Mouse (Mus musculus): Measurements from ENCODE around the gene Fgfr2. TPM values are rescaled to one million over a fixed set of nuclear protein-coding genes. Genes with fewer than 3 reads are reported as not detected.

Gene Fgfr2
- polyA plus RNA-seq, 1 experiment from 2014 or later: 18.5 TPM

GRCm38 (mm10) chr7:130895618-130895945 lies 2227.6 kb downstream of the Fgfr2 start:
- Histone ChIP-seq H3K36me3 (peaks cover 3% of the 10 kb centered on the region), H3K27ac (no peak overlapping the region), H3K27me3 (replicated peaks) (no peaks in the 10 kb centered on the region), H3K4me3 (no peak overlapping the region), H3K9me3 (replicated peaks) (no peaks in the 10 kb centered on the region), H3K9ac (no peak overlapping the region), H3K4me1 (no peaks in the 10 kb centered on the region), H3K4me2 (no peak overlapping the region)
- WGBS (ENCODE audit: insufficient replicate concordance): 70% methylated on average over 2 of the region's 2 CpGs
- no peak for ATAC-seq

DNA sequence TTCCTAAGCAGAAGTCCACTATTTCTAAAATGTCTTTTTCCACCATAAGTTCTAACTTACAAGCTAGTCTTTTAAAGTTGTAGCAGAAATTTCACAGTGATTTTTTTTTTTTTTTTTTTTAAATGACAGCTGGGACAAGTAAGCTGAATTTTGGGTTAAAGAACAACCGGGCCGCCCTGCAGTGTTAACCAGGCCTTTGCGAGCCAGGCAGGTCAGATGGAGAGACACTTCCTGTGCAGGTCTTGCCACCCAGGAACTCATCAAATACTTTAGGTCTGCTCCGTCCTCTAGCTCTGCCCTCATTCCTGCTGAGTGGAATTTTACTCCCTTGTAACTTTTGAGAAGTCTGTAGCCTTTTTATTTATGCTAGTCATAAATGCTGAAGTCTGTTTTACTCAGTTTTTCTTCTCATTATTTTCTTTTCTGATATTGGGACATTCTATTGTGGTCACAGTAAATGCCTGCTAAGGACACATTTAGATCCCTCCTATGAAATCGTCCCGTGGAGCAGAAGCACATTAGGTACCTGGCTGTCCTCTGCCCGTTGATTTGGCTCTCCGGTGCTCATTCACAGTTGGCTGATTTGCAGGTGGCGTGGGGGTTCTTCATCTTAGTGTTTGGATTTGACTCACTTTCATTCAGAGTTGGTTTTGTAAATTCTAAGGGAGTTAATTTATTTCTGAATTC lies 2228.1 kb downstream of the Fgfr2 start:
- Histone ChIP-seq H3K36me3 (peaks cover 3% of the 10 kb centered on the region), H3K4me3 (no peak overlapping the region), H3K27me3 (replicated peaks) (no peaks in the 10 kb centered on the region), H3K4me2 (no peak overlapping the region), H3K4me1 (no peaks in the 10 kb centered on the region), H3K27ac (no peak overlapping the region), H3K9ac (no peak overlapping the region), H3K9me3 (replicated peaks) (no peaks in the 10 kb centered on the region)
- no peak for ATAC-seq
- 70% methylated on average over 9 of the region's 9 CpGs for WGBS (ENCODE audit: insufficient replicate concordance)

GRCm38 (mm10) chr7:130892973-130893372 lies 2230.2 kb downstream of the Fgfr2 start:
- 65% methylated on average over 6 of the region's 6 CpGs for WGBS (ENCODE audit: insufficient replicate concordance)
- no peak for ATAC-seq

DNA sequence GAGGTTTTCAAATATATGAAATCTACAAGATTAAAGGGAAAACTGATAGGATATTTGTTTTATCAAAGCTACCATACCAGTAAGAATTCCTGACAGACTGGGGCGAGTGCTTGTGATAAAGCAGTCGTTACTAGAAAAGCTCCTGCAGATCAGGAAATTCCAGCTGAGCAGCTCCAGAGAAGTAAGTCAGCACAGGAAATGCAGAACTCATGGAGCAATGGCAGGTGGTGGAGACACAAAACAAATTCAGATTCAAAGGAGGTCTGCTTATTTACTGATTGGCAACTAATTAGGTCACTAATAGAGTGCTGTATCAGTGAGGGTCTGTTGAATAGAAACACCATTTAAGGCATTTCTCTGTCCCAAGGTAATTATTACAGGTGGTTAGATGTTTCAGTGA lies 2232.3 kb downstream of the Fgfr2 start:
- H3K36me3 ChIP-seq: peaks cover 3% of the 10 kb centered on the region; the same call in 1 of the 2 replicates
- 35% methylated on average over 2 of the region's 2 CpGs for WGBS (ENCODE audit: insufficient replicate concordance)
- no peaks in the 10 kb centered on the region for H3K4me1 ChIP-seq

More at GRCm38 (mm10) chr7:130892973-130893372, 2230.2 kb downstream of the Fgfr2 start:
- Histone ChIP-seq H3K9ac (no peak overlapping the region), H3K36me3 (peaks cover 3% of the 10 kb centered on the region), H3K4me1 (no peaks in the 10 kb centered on the region), H3K27me3 (replicated peaks) (no peaks in the 10 kb centered on the region), H3K27ac (no peak overlapping the region), H3K9me3 (replicated peaks) (no peaks in the 10 kb centered on the region), H3K4me3 (no peak overlapping the region), H3K4me2 (no peak overlapping the region)

DNA sequence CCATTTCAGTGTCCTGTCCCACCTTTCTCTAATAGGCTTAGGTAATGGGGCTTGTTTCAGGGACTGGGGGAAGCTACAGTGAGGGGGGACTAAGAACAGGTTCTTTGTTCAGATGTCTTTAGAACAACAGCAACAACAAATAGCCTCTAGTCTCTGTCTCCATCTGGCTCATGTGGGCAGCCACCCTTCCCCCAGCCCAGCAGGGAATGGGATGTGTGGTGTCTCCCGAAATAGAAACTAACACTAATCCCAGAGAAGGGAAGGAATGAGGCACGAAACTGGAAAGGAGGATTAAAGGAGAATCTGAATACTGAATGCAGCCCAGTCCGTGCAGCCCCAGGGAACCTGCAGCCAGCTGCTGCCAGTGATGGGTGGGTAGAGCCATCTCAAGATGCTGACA lies 2235.2 kb downstream of the Fgfr2 start:
- Histone ChIP-seq H3K27me3 (replicated peaks) (no peaks in the 10 kb centered on the region), H3K4me2 (no peak overlapping the region), H3K9ac (no peak overlapping the region), H3K27ac (no peak overlapping the region), H3K36me3 (peaks cover 3% of the 10 kb centered on the region; the same call in 1 of the 2 replicates), H3K4me3 (no peak overlapping the region), H3K4me1 (no peaks in the 10 kb centered on the region), H3K9me3 (replicated peaks) (no peaks in the 10 kb centered on the region)
- no peak for ATAC-seq
- WGBS (ENCODE audit: insufficient replicate concordance): 43% methylated on average over 3 of the region's 3 CpGs

More for the DNA sequence above, 2232.3 kb downstream of the Fgfr2 start:
- no peaks in the 10 kb centered on the region for H3K9me3 ChIP-seq (replicated peaks)
- H3K9ac ChIP-seq: no peak overlapping the region
- no peak overlapping the region for H3K4me2 ChIP-seq
- no peaks in the 10 kb centered on the region for H3K27me3 ChIP-seq (replicated peaks)
- ATAC-seq: no peak
- no peak overlapping the region for H3K27ac ChIP-seq
- H3K4me3 ChIP-seq: no peak overlapping the region

- no peak overlapping the region for H3K4me2 ChIP-seq
- no peak overlapping the region for H3K27ac ChIP-seq
- no peaks in the 10 kb centered on the region for H3K27me3 ChIP-seq (replicated peaks)
- no peak overlapping the region for H3K9ac ChIP-seq
- H3K4me1 ChIP-seq: no peaks in the 10 kb centered on the region
- H3K4me3 ChIP-seq: no peak overlapping the region
- H3K9me3 ChIP-seq (replicated peaks): no peaks in the 10 kb centered on the region
- no peaks in the 10 kb centered on the region; the same call in 1 of the 2 replicates for H3K36me3 ChIP-seq
- ATAC-seq: no peak
- 43% methylated on average over 3 of the region's 3 CpGs for WGBS (ENCODE audit: insufficient replicate concordance)
These were observed 2236.9 kb downstream of the Fgfr2 start for GRCm38 (mm10) chr7:130886246-130886645.

DNA sequence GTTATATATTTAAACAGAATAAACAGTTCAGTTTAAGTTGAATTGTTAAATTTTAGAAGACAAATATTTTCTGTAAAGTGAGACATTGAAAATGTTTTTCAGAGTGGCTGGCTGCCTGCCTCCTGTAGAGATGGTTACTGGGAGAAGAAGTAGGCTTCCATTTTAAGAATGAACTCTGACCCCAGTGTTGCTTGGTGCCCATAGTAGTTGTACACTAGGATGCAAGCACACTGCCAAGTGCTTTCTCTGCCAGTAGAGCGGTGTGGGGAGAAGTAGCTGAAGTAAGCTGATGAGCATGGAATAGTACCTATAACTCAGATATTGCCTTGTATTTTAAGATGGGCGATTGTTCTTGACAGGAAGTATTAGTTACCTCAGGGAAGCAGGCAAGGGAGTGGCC lies 2239.0 kb downstream of the Fgfr2 start:
- Histone ChIP-seq H3K9me3 (replicated peaks) (no peaks in the 10 kb centered on the region), H3K9ac (no peak overlapping the region), H3K4me2 (no peak overlapping the region), H3K4me1 (no peaks in the 10 kb centered on the region), H3K27me3 (replicated peaks) (no peaks in the 10 kb centered on the region), H3K4me3 (no peak overlapping the region), H3K36me3 (no peaks in the 10 kb centered on the region; the same call in 1 of the 2 replicates), H3K27ac (no peak overlapping the region)
- 73% methylated on average over 2 of the region's 2 CpGs for WGBS (ENCODE audit: insufficient replicate concordance)
- no peak for ATAC-seq

GRCm38 (mm10) chr7:130867256-130867655 lies 2255.9 kb downstream of the Fgfr2 start:
- Histone ChIP-seq H3K9me3 (replicated peaks) (no peaks in the 10 kb centered on the region), H3K9ac (no peak overlapping the region), H3K4me1 (peaks cover 5% of the 10 kb centered on the region; the same call in 1 of the 2 replicates), H3K27me3 (replicated peaks) (peaks cover 45% of the 10 kb centered on the region), H3K4me3 (no peak overlapping the region), H3K36me3 (no peaks in the 10 kb centered on the region), H3K4me2 (no peak overlapping the region), H3K27ac (no peak overlapping the region)
- no peak for ATAC-seq
- WGBS (ENCODE audit: insufficient replicate concordance): 47% methylated on average over 3 of the region's 3 CpGs

- Histone ChIP-seq H3K27ac (no peak overlapping the region), H3K4me1 (peaks cover 5% of the 10 kb centered on the region; the same call in 1 of the 2 replicates), H3K4me3 (peak overlapping the region; percentile 63), H3K9ac (0 out of 2 replicates have a peak overlapping the region, but pooled peaks have one; percentile 63), H3K4me2 (peak overlapping the region; percentile 78), H3K36me3 (no peaks in the 10 kb centered on the region), H3K9me3 (replicated peaks) (no peaks in the 10 kb centered on the region), H3K27me3 (replicated peaks) (peaks cover 49% of the 10 kb centered on the region)
- WGBS (ENCODE audit: insufficient replicate concordance): 8% methylated on average over 13 of the region's 13 CpGs
- no peak for ATAC-seq
These were observed 2256.5 kb downstream of the Fgfr2 start for GRCm38 (mm10) chr7:130866640-130867039.

DNA sequence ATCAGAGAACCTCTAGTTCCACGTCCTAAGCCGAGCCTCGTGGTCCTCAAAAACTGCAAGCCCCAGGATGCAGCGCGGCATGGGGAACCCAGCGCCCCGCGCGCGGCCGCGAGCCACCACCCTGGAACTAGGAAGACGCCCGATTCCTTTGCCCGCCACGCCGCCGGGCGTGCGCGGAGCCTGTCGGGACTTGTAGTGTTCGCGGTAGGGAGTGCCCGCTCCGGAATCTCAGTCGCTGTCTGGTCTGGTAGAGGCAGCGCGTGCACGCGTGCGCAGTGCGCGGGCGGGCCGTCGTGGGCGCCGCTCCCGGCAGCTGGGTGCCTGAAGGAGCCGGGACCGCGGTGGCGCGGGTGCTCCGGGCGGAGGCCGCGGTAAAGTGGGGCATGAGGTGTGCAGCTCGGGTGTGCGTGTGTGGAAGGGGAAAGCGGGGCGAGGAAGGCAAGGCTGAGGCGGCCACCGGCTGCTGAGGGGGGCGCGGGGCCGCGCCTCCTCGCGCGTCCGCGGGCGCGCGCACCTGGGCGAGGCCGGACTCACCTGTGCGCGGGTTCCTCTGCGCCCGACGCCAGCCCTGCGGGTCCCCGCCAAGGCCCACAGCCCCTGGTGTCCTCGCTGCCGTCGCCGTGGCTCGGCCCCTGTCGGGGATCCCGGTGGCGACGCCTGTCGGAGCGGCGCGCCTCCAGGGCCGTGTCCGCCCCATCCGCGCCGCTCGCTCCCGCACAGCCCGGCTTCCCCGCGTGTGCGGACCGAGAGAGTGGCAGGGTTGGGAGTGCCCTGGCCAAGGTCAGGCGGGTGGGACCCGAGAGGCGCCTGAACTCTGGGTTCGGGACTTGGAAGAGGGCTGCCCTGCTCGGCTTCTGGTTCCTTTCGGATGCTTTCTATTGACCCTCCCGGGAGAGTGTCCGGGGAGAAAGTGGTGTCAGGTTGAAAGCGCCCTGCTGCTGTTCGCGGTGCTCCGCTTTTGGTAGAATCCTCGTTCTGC lies 2257.2 kb downstream of the Fgfr2 start, which contains the start of gene Plekha1:
Gene Plekha1, plus strand, starts transcription at position 144 of the 979 bp plus-strand sequence.
- H3K9ac ChIP-seq: peak within 1 kb of the TSS; percentile 63
- under 1% methylated on average over 109 of the region's 114 CpGs for WGBS (ENCODE audit: insufficient replicate concordance)

DNA sequence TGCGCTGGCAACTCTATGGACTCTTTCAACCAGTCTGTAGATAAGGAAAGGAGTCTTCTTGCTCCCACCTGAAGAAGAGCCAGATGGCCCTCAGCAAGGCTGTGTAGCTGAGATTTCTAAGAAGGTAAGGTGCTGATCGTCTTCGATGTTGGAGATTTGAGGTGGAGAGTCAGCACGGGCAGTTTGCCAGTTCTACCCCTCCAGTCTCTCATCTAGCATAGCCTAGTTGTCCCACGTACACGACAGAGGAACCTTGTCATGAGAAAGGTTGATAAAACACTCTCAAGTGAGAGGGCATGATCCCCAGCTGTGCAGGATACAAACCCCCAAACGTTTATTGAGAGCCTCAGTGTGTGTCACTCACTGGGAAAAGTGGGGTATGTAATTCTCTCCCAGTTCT lies 2258.4 kb downstream of the Fgfr2 start:
- Histone ChIP-seq H3K9ac (no peak overlapping the region), H3K4me2 (no peak overlapping the region), H3K36me3 (no peaks in the 10 kb centered on the region), H3K9me3 (replicated peaks) (no peaks in the 10 kb centered on the region), H3K4me1 (peaks cover 5% of the 10 kb centered on the region; the same call in 1 of the 2 replicates), H3K27ac (no peak overlapping the region), H3K27me3 (replicated peaks) (peaks cover 57% of the 10 kb centered on the region), H3K4me3 (no peak overlapping the region)
- no peak for ATAC-seq
- 52% methylated on average over 7 of the region's 7 CpGs for WGBS (ENCODE audit: insufficient replicate concordance)

More for the DNA sequence above, 2257.2 kb downstream of the Fgfr2 start, which contains the start of gene Plekha1:
- peak within 1 kb of the TSS; percentile 40; the same call in 1 of the 2 replicates for H3K27ac ChIP-seq
- ATAC-seq: peak; percentile 93
- peak within 1 kb of the TSS; percentile 63 for H3K4me3 ChIP-seq
- peak within 1 kb of the TSS; percentile 78 for H3K4me2 ChIP-seq
- H3K27me3 ChIP-seq (replicated peaks): peaks cover 52% of the 10 kb centered on the region
- H3K9me3 ChIP-seq (replicated peaks): no peaks in the 10 kb centered on the region
- peaks cover 5% of the 10 kb centered on the region; the same call in 1 of the 2 replicates for H3K4me1 ChIP-seq
- no peaks in the 10 kb centered on the region for H3K36me3 ChIP-seq

DNA sequence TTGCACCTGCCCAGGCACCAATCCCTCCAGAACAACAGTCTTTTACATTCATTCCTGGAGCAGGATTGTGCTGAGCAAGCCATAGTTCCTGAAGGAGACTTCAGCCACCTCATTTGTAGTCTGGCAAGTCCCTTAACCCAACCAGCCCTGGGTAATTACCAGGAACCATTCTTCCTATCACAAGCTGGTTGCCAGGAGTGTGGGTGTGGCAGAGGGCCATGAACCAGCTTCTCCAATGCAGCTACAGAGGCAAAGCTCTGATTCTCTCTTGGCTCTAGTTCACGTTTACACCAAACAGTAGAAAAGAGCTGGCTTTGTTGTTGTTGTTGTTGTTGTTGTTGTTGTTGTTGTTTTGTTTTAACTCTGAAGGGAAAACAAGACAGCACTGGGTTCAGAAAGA lies 2260.6 kb downstream of the Fgfr2 start:
- H3K27ac ChIP-seq: no peak overlapping the region
- H3K9me3 ChIP-seq (replicated peaks): no peaks in the 10 kb centered on the region
- H3K9ac ChIP-seq: no peak overlapping the region
- H3K27me3 ChIP-seq (replicated peaks): peaks cover 57% of the 10 kb centered on the region
- H3K4me3 ChIP-seq: no peak overlapping the region
- no peaks in the 10 kb centered on the region for H3K36me3 ChIP-seq
- no peak overlapping the region for H3K4me2 ChIP-seq
- 59% methylated on average over 1 of the region's 1 CpGs for WGBS (ENCODE audit: insufficient replicate concordance)
- peaks cover 5% of the 10 kb centered on the region; the same call in 1 of the 2 replicates for H3K4me1 ChIP-seq
- no peak for ATAC-seq

Measured in liver, embryonic 12.5 days (tissue).